Mouse (Mus musculus) limb, embryonic 13.5 days (tissue): Measurements from ENCODE around the gene Fam221b. TPM values are rescaled to one million over a fixed set of nuclear protein-coding genes. Genes with fewer than 3 reads are reported as not detected.
A peak's percentile ranks its signal among the peaks of the same experiment; 100 is the strongest.

Experiments
- ATAC-seq: fragments of 200-750 bp; cut with Nextera tagmentation; 2 replicates; pipeline ENCODE4 v1.8.0; 2017; ENCODE audit warnings: low read depth, moderate number of reproducible peaks, moderate TSS enrichment; ENCODE audit not compliant: low FRiP score
- H3K27ac ChIP-seq: fragments of 300-500 bp; sonication (generic); 2 replicates; pipeline ENCODE4 v1.5.1; 2015; ENCODE audit warnings: inconsistent platforms, mild to moderate bottlenecking, moderate library complexity
- H3K27me3 ChIP-seq: fragments of 300-500 bp; sonication (generic); 2 replicates; pipeline ENCODE4 v1.6.1; 2015; ENCODE audit warnings: mild to moderate bottlenecking, inconsistent platforms
- H3K36me3 ChIP-seq: fragments of 300-500 bp; sonication (generic); 2 replicates; pipeline ENCODE4 v1.6.1; 2015; ENCODE audit warnings: inconsistent platforms, mild to moderate bottlenecking, moderate library complexity
- H3K4me1 ChIP-seq: fragments of 300-500 bp; sonication (generic); 2 replicates; pipeline ENCODE4 v1.6.1; 2015; ENCODE audit warnings: inconsistent platforms
- H3K4me2 ChIP-seq: fragments of 300-500 bp; sonication (generic); replicated peaks from 2 replicates; pipeline ENCODE4 v1.6.1; 2015; ENCODE audit warnings: inconsistent platforms, mild to moderate bottlenecking, moderate library complexity
- H3K4me3 ChIP-seq: fragments of 300-500 bp; sonication (generic); 2 replicates; pipeline ENCODE4 v1.5.1; 2015; ENCODE audit warnings: moderate library complexity, mild to moderate bottlenecking, inconsistent platforms
- H3K9ac ChIP-seq: fragments of 300-500 bp; sonication (generic); 2 replicates; pipeline ENCODE4 v1.6.1; 2015; ENCODE audit warnings: mild to moderate bottlenecking, inconsistent platforms
- H3K9me3 ChIP-seq: fragments of 300-500 bp; sonication (generic); 2 replicates; pipeline ENCODE4 v1.6.1; 2016; ENCODE audit warnings: inconsistent platforms
- WGBS: fragments of 180-500 bp; shearing (Covaris S2); methylation state at CpG from one replicate; pipeline ENCODE4 v1.1.7; 2015; 5-methylcytosine and 5-hydroxymethylcytosine counted together
- polyA plus RNA-seq: library from polyadenylated mRNA; unstranded; fragments of >200 nt; fragmentation: Nextera tagmentation; extraction: Ambion mirVana; gene quantifications from 2 replicates; pipeline ENCODE4 v1.2.1, GENCODE M21; 2015

The Fam221b gene
- polyA plus RNA-seq, 1 experiment from 2014 or later: 2.5 TPM

DNA sequence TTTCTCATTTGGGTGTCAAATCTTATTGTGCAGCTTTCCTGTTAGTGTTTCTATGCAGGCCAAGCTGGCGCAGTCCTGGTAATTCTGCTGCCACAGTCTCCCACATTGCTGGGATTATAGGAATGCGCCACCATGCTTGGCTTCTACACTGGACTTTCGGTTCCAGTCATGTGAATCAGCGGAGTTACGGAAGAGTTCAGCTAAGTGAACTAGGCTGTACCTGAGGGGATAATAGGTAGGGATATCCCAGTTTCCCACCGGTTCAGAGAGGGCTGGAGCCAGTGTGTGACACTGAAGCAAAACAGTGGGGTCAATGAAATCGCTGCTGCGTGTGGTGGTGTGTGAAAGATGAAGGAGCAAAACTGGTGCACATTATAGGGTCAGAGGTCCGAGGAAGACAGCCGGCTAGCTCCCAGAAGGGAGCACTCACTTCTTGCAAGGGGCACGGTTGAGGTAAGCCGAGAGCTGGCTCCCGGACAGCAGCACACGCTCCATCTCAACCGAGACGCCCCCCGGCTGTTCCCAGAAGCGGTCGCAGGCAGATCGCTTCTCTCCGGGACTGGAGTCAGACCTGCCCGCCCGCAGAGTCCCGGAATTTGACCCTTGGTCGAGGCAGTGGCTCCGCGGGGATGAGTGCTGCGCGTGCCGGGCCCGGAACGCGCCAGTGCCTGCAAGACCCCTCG, 13.1 kb downstream of the Fam221b start:
- H3K4me3 ChIP-seq: peak overlapping the region; percentile 82
- peak; percentile 49 for ATAC-seq
- H3K36me3 ChIP-seq: peaks cover 17% of the 10 kb centered on the region
- peak overlapping the region; percentile 91 for H3K9ac ChIP-seq
- WGBS: 5% methylated on average over 34 of the region's 34 CpGs
- H3K27me3 ChIP-seq: peaks cover 10% of the 10 kb centered on the region
- no peaks in the 10 kb centered on the region for H3K9me3 ChIP-seq
- H3K4me2 ChIP-seq: peak overlapping the region; percentile 77
- peak overlapping the region; percentile 85 for H3K27ac ChIP-seq
- peaks cover 10% of the 10 kb centered on the region for H3K4me1 ChIP-seq

DNA sequence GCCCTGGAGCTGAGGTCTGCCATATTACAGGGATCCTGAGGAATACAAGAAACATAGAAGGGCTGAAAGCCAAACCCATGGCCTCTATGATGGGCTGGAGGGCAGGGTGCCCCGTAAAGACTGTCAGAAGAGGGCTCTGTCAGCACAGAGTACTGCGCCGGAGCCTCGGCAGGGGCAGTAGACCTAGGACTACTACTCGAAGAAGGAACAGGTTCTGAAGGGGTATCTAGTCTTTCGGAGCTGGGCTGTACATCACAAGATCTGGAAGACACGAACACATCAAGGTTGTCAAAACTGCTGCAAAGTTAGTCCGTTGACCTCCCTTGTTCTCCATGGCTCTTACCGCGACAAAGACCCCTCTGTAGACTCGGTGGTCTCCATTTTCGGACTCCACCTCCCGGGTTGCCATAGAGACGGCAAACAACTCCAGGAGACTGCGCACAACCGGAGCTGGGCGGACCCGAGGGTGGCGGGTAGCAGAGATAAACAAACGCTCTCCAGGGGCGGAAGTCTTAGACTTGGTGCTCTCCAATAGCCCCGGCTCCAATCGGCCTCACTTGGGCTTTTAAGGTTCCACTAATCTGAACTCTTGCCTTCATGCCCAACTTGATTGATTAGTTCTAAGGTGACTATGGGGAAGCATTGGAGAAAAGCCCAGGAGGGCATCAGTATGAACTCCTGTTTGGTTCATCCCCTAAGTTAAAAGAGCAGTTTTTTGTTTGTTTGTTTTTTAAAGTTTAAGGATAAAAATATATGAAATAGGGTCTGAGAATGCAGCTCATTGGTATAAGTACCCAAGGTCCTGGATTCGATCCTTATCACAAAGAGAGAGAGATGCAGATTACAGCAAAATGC, 15.6 kb downstream of the Fam221b start, which contains the start of gene Spag8:
TSS of gene Spag8 (minus strand) at position 434 of the 855 bp plus-strand sequence.
- Histone ChIP-seq H3K9ac (no peak within 1 kb of the TSS), H3K27ac (no peak within 1 kb of the TSS), H3K4me3 (peak within 1 kb of the TSS; percentile 25), H3K4me2 (peak within 1 kb of the TSS; percentile 55), H3K36me3 (peaks cover 38% of the 10 kb centered on the region), H3K4me1 (peaks cover 10% of the 10 kb centered on the region), H3K27me3 (no peaks in the 10 kb centered on the region), H3K9me3 (peaks cover 8% of the 10 kb centered on the region; the same call in 1 of the 2 replicates)
- WGBS: 19% methylated on average over 24 of the region's 24 CpGs
- ATAC-seq: no peak

DNA sequence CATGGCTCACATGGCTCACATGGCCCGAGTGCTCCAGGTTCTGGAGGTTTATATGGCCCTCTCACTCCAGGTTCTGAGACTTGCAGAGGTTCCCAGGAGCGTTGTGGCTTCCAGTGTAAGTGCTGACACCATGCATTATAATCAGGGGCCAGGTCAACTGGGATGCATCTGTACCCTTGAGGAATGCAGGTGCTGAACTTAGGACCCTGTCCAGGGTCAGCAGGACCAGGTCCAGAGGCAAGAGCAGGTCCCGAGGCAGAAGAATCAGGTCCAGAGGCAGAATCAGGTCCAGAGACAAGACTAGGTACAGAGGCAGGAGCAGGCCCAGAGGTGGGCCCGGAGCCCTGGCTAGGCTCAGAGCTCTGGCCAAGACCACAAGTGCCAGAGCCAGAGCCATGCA, 16.2 kb downstream of the Fam221b start:
- H3K27ac ChIP-seq: no peak overlapping the region
- H3K4me2 ChIP-seq: peak overlapping the region; percentile 55
- H3K4me1 ChIP-seq: peaks cover 10% of the 10 kb centered on the region
- no peaks in the 10 kb centered on the region for H3K27me3 ChIP-seq
- H3K4me3 ChIP-seq: peak overlapping the region; percentile 25; the same call in 1 of the 2 replicates
- H3K9ac ChIP-seq: no peak overlapping the region
- no peak for ATAC-seq
- WGBS: 87% methylated on average over 4 of the region's 4 CpGs
- H3K36me3 ChIP-seq: peaks cover 45% of the 10 kb centered on the region
- H3K9me3 ChIP-seq: peaks cover 8% of the 10 kb centered on the region; the same call in 1 of the 2 replicates

DNA sequence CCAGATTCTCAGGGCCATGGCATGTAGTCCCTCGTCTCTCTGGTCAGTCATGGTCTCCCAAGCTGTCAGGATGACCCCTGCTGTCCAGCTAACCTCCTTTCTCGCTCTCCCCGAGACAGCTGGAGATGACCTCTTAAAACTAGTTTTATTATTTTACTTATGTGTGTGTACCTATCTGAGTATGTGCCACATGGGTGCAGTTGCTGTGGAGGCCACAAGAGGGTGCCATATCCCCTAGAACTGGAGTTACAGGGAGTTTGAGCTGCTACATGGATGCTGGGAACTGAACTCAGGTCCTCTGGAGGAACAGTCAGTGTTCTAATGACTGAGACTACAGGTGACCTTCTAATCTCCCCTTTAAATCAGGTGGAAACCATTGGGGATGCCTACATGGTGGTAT, 19.2 kb downstream of the Fam221b start:
- Histone ChIP-seq H3K36me3 (peaks cover 72% of the 10 kb centered on the region), H3K27ac (no peak overlapping the region), H3K4me3 (no peak overlapping the region), H3K9me3 (peaks cover 8% of the 10 kb centered on the region; the same call in 1 of the 2 replicates), H3K27me3 (no peaks in the 10 kb centered on the region), H3K4me1 (no peaks in the 10 kb centered on the region; the same call in 1 of the 2 replicates), H3K4me2 (no peak overlapping the region), H3K9ac (no peak overlapping the region)
- ATAC-seq: no peak
- 94% methylated on average over 3 of the region's 3 CpGs for WGBS

DNA sequence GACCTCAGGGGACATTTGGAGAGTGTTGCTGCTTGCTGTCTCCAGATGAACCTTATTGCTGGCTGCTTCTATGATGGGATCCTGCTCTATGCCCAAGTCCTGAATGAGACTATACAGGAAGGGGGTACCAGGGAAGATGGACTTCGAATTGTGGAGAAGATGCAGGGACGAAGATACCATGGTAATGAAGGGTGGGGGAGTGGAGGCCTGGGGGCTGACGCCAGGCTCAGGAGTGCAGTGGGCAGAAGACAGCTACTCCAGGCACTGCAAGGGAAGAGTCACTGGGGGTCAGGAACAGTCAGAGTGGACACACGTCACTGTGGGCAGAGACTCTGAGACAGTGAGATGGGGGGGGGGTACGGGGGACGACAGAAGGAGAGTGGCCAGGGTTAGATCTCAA, 28.5 kb downstream of the Fam221b start:
- no peak overlapping the region for H3K4me2 ChIP-seq
- 83% methylated on average over 6 of the region's 6 CpGs for WGBS
- no peaks in the 10 kb centered on the region for H3K9me3 ChIP-seq
- no peak overlapping the region for H3K4me3 ChIP-seq
- H3K9ac ChIP-seq: no peak overlapping the region
- no peaks in the 10 kb centered on the region for H3K27me3 ChIP-seq
- no peaks in the 10 kb centered on the region for H3K4me1 ChIP-seq
- H3K36me3 ChIP-seq: peaks cover 42% of the 10 kb centered on the region
- no peak overlapping the region for H3K27ac ChIP-seq
- ATAC-seq: no peak

DNA sequence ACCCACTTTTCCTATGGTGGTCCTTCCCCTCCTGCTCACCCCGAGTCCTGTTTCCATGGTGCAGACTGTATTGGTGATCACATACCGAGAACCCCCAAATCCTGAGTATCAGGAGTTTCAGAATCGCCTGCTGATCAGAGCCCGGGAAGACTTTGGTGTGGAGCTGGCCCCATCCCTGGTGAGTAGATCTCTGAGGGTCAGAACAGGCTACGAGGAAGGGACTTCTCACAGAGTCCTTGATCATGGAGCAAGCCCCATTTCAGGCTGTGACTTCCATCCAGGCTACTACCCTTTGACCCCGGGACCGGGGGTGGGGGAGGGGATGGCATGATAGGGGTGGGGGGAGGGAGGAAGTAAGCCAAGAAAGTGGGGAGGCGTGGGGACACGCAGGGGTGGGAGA, 28.9 kb downstream of the Fam221b start:
- Histone ChIP-seq H3K36me3 (peaks cover 39% of the 10 kb centered on the region), H3K27ac (no peak overlapping the region), H3K27me3 (no peaks in the 10 kb centered on the region), H3K9me3 (no peaks in the 10 kb centered on the region), H3K4me2 (no peak overlapping the region), H3K9ac (no peak overlapping the region), H3K4me1 (peaks cover 3% of the 10 kb centered on the region; the same call in 1 of the 2 replicates), H3K4me3 (no peak overlapping the region)
- no peak for ATAC-seq
- 68% methylated on average over 9 of the region's 9 CpGs for WGBS

DNA sequence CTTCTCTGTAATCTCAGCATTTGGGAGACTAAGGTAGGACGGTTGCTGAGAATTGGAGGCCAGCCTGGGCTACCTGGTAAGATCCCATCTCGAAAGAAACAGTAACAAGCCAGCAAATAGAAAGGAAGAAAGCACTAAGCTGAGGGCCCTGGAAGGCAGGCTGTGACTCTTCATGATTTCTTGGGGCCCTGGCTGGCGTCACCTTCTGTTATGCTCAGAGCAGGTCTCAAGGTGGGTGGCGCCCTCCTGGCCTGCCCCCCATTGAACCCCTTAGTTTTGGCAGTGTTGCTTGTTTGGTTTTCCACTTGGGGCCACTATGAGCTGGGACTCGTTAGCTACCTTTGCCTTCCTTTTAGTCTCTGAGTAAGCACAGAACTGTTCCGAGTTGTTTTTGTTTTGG, 32.2 kb downstream of the Fam221b start:
- no peak overlapping the region for H3K4me3 ChIP-seq
- no peak for ATAC-seq
- no peak overlapping the region for H3K4me2 ChIP-seq
- WGBS: 79% methylated on average over 6 of the region's 6 CpGs
- H3K4me1 ChIP-seq: peaks cover 36% of the 10 kb centered on the region
- no peak overlapping the region for H3K27ac ChIP-seq
- H3K36me3 ChIP-seq: peaks cover 10% of the 10 kb centered on the region
- peaks cover 9% of the 10 kb centered on the region; the same call in 1 of the 2 replicates for H3K27me3 ChIP-seq
- H3K9ac ChIP-seq: no peak overlapping the region
- no peaks in the 10 kb centered on the region for H3K9me3 ChIP-seq

DNA sequence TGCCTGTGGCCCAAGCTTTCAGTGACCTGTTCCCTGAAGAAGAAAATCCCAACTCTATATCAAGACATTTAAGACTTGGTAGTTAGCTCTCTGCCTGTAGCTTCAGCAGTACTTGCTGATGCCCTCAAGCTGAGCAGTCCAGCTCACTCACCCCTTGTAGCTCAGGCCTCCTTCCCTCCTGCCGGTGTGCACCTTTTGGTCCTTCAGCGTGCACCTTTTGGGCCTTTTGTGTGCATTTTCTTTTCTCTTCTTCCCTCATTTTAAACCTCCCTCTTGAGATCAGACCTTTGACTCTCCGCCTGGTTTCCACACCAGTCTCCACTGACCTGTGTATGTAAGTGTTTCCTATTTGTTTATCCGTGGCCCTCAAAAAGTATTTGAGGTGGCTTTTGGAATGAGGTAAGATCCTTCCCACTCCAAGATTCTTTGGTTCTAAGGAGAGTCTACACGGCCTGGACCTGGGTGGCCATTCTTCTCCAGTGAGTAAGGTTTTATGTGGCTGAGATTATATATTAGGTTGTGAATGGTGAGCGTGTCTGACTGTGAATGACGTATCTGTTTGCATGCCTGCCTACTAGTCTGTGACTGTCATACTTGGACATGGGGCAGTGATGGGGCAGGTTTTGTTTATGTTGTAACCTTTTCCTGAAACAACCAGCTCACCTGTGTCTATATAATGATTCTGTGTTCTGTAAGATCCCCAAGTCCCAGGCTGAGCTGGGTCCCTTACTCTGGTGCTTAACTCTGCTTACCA, 34.1 kb downstream of the Fam221b start:
- H3K4me1 ChIP-seq: peaks cover 45% of the 10 kb centered on the region
- WGBS: 86% methylated on average over 7 of the region's 7 CpGs
- ATAC-seq: no peak
- H3K27me3 ChIP-seq: peaks cover 9% of the 10 kb centered on the region; the same call in 1 of the 2 replicates
- H3K4me2 ChIP-seq: peak overlapping the region; percentile 94; the same call in 1 of the 2 replicates
- no peaks in the 10 kb centered on the region for H3K9me3 ChIP-seq
- no peaks in the 10 kb centered on the region for H3K36me3 ChIP-seq
- no peak overlapping the region for H3K9ac ChIP-seq
- H3K27ac ChIP-seq: no peak overlapping the region
- no peak overlapping the region for H3K4me3 ChIP-seq

DNA sequence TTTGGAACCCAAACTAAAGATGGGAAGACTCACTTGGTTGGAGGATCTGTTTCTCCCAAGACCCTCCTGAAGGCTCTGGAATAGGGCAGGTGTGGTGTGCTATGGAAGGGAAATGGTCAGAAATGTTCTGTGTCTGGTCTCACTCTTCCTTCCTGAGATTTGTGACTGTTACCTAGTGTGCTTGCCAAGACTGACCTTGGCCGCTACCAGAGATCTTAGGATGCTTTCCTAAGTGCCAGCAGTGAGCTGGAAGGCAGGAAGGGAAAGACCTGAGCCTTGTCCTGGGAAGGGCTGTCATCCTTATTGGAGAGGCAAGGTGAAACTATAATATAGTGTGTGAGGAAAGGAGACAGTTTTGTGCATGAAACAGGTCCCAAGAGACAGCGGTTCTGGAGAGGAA, 35.2 kb downstream of the Fam221b start:
- peak overlapping the region; percentile 36; the same call in 1 of the 2 replicates for H3K9ac ChIP-seq
- H3K36me3 ChIP-seq: no peaks in the 10 kb centered on the region
- H3K4me3 ChIP-seq: no peak overlapping the region
- peaks cover 9% of the 10 kb centered on the region; the same call in 1 of the 2 replicates for H3K27me3 ChIP-seq
- peaks cover 45% of the 10 kb centered on the region for H3K4me1 ChIP-seq
- H3K4me2 ChIP-seq: peak overlapping the region; percentile 94
- WGBS: 87% methylated on average over 2 of the region's 2 CpGs
- H3K27ac ChIP-seq: no peak overlapping the region
- no peaks in the 10 kb centered on the region for H3K9me3 ChIP-seq
- ATAC-seq: no peak

DNA sequence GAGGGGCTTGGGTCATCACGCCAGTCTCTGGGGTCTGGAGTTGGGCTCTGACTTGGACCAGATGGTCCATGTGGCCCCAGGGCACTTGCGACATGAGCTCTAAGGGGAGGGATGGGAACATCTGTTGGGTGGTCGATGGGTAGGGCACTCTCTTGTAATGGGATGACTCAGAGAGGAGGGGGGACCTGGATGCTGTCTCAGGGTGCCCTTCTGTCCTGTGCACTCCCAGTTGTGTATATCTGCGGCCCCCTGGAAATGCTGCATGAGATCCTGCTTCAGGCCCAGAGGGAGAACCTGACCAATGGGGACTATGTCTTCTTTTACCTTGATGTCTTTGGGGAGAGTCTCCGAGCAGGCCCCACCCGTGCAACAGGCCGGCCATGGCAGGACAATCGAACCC, 35.6 kb downstream of the Fam221b start:
- H3K9me3 ChIP-seq: no peaks in the 10 kb centered on the region
- peak overlapping the region; percentile 97 for H3K9ac ChIP-seq
- H3K4me2 ChIP-seq: peak overlapping the region; percentile 94
- no peak for ATAC-seq
- H3K4me1 ChIP-seq: peaks cover 45% of the 10 kb centered on the region
- peak overlapping the region; percentile 73 for H3K4me3 ChIP-seq
- H3K27ac ChIP-seq: no peak overlapping the region
- 71% methylated on average over 8 of the region's 8 CpGs for WGBS
- no peaks in the 10 kb centered on the region for H3K36me3 ChIP-seq
- peaks cover 9% of the 10 kb centered on the region; the same call in 1 of the 2 replicates for H3K27me3 ChIP-seq

DNA sequence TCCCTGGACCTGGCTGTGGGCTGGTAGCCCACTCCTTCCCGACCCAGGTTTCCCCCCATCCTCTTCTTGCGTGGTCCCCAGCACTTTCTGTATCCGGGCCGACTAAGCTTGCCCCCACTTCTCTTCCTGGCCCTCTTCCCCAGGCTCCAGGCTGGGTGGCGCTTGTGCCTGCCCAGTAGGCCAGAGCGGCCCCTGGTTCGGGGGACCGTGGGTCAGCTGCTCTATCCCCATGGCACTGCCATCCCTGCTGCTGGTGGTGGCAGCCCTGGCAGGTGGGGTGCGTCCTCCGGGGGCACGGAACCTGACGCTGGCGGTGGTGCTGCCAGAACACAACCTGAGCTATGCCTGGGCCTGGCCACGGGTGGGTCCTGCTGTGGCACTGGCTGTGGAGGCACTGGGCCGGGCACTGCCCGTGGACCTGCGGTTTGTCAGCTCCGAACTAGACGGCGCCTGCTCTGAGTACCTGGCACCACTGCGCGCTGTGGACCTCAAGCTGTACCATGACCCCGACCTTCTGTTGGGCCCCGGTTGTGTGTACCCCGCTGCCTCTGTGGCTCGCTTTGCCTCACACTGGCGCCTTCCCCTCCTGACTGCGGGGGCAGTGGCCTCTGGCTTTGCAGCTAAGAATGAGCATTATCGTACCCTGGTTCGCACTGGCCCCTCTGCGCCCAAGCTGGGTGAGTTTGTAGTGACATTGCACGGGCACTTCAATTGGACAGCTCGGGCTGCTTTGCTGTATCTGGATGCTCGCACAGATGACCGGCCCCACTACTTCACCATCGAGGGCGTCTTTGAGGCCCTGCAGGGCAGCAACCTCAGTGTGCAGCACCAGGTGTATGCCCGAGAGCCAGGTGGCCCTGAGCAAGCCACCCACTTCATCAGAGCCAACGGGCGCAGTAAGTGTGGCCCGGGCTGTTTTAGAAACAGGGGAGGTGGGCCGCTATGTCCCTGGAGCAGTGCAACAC, 36.7 kb downstream of the Fam221b start:
- WGBS: 49% methylated on average over 42 of the region's 42 CpGs
- Histone ChIP-seq H3K4me1 (peaks cover 45% of the 10 kb centered on the region), H3K4me3 (peak overlapping the region; percentile 73), H3K9me3 (no peaks in the 10 kb centered on the region), H3K36me3 (no peaks in the 10 kb centered on the region), H3K9ac (peak overlapping the region; percentile 97), H3K27ac (peak overlapping the region; percentile 76), H3K4me2 (peak overlapping the region; percentile 94), H3K27me3 (peaks cover 9% of the 10 kb centered on the region; the same call in 1 of the 2 replicates)
- 0 out of 2 replicates have a peak, but pooled peaks have one; percentile 25 for ATAC-seq
